In genomic region chr11:116431428-116432077, GRCm38 (mm10) we compare ENCODE assay signal across 12 mouse cellular contexts. TPM values are rescaled to one million over a fixed set of nuclear protein-coding genes. Genes with fewer than 3 reads are reported as not detected.
A peak's percentile ranks its signal among the peaks of the same experiment; 100 is the strongest.
DNase-seq lines count a peak whose midpoint lies in the region; ATAC-seq lines count a peak whose summit lies in the region.
"Had no signal": no experiment of that assay in that cellular context is flagged by ENCODE, and none has a peak within 500 bp of the region (broad histone marks: within the 10 kb centered on the region; RNA-seq: fewer than 3 reads in every experiment).

No protein-coding gene starts in this region.

- H3K27ac ChIP-seq in forebrain, embryonic 13.5 days = no peak overlapping the region
- H3K27ac ChIP-seq in forebrain, embryonic 16.5 days (ENCODE audit: low read length) = no peak overlapping the region
- no peak overlapping the region for H3K27ac ChIP-seq in limb, embryonic 13.5 days
- H3K27ac ChIP-seq: left cerebral cortex, adult 2 months had no signal

- no peak overlapping the region for H3K4me3 ChIP-seq in forebrain, embryonic 13.5 days
- no peak overlapping the region for H3K4me3 ChIP-seq in forebrain, embryonic 16.5 days (replicated peaks; ENCODE audit: low read length)
- no peak overlapping the region for H3K4me3 ChIP-seq in limb, embryonic 13.5 days
- H3K4me3 ChIP-seq: left cerebral cortex, adult 2 months had no signal

- DNase-seq in urinary bladder, postnatal 36 days (ENCODE audit: low spot score in 2 of 2) = peak; percentile 53 to 58
- no peak for DNase-seq in urinary bladder, adult 2 months (ENCODE audit: low spot score)
- DNase-seq in cerebellum, postnatal 14 days = no peak
- DNase-seq: adrenal gland, postnatal 10 days; gastrocnemius, postnatal 25 days had no signal

- peaks cover 26% of the 10 kb centered on the region for H3K4me1 ChIP-seq in forebrain, embryonic 13.5 days
- H3K4me1 ChIP-seq in forebrain, embryonic 16.5 days (replicated peaks; ENCODE audit: control insufficient read depth, insufficient read depth, low read length) = peaks cover 18% of the 10 kb centered on the region
- peaks cover 18% of the 10 kb centered on the region for H3K4me1 ChIP-seq in limb, embryonic 13.5 days

- H3K27me3 ChIP-seq in forebrain, embryonic 13.5 days = peaks cover 9% of the 10 kb centered on the region; the same call in 1 of the 2 replicates
- peaks cover 4% of the 10 kb centered on the region; the same call in 1 of the 2 replicates for H3K27me3 ChIP-seq in forebrain, embryonic 16.5 days (replicated peaks; ENCODE audit: control insufficient read depth, insufficient read depth, low read length)
- no peaks in the 10 kb centered on the region for H3K27me3 ChIP-seq in limb, embryonic 13.5 days

- peaks cover 9% of the 10 kb centered on the region for H3K36me3 ChIP-seq in forebrain, embryonic 13.5 days (ENCODE audit: poor library complexity, severe bottlenecking)
- no peaks in the 10 kb centered on the region for H3K36me3 ChIP-seq in forebrain, embryonic 16.5 days (ENCODE audit: control insufficient read depth, insufficient read depth)
- H3K36me3 ChIP-seq in limb, embryonic 13.5 days = peaks cover 7% of the 10 kb centered on the region

- no peaks in the 10 kb centered on the region for H3K9me3 ChIP-seq in forebrain, embryonic 13.5 days (replicated peaks)
- H3K9me3 ChIP-seq in forebrain, embryonic 16.5 days (ENCODE audit: control insufficient read depth, low read length) = no peaks in the 10 kb centered on the region
- no peaks in the 10 kb centered on the region for H3K9me3 ChIP-seq in limb, embryonic 13.5 days

- 45% methylated on average over 11 of the region's 11 CpGs for WGBS in forebrain, embryonic 13.5 days
- WGBS in forebrain, embryonic 16.5 days = 46% methylated on average over 11 of the region's 11 CpGs
- WGBS in limb, embryonic 13.5 days = 54% methylated on average over 11 of the region's 11 CpGs

- ATAC-seq in forebrain, embryonic 13.5 days = no peak
- no peak for ATAC-seq in forebrain, embryonic 16.5 days
- no peak for ATAC-seq in limb, embryonic 13.5 days (ENCODE audit: low FRiP score, low read depth)
- ATAC-seq in megakaryocyte, adult 5-6 weeks (ENCODE audit: poor library complexity, severe bottlenecking) = no peak
- ATAC-seq in monocyte, adult 5-6 weeks (replicated peaks; ENCODE audit: insufficient number of reproducible peaks, low FRiP score, low TSS enrichment, poor library complexity, severe bottlenecking) = no peak

- no peak overlapping the region; the same call in 1 of the 2 replicates for H3K9ac ChIP-seq in forebrain, embryonic 13.5 days
- H3K9ac ChIP-seq in forebrain, embryonic 16.5 days (replicated peaks; ENCODE audit: low read depth, low read length) = no peak overlapping the region
- H3K9ac ChIP-seq in limb, embryonic 13.5 days = no peak overlapping the region

- peak overlapping the region; percentile 25; the same call in 1 of the 2 replicates for H3K4me2 ChIP-seq in forebrain, embryonic 13.5 days
- H3K4me2 ChIP-seq in forebrain, embryonic 16.5 days (ENCODE audit: low read length) = no peak overlapping the region
- peak overlapping the region; percentile 9; the same call in 1 of the 2 replicates for H3K4me2 ChIP-seq in limb, embryonic 13.5 days (replicated peaks)

RNA-seq across cellular contexts. Expression of gene Ubald2, which starts 2.3 kb away (rescaled TPM):
- polyA plus RNA-seq in forebrain, embryonic 13.5 days (2015; fragmentation: Nextera tagmentation; extraction: Ambion mirVana) = 45.5 and 58.2 TPM in 2 replicates
- polyA plus RNA-seq in forebrain, embryonic 16.5 days (2015; fragmentation: Nextera tagmentation; extraction: Ambion mirVana) = 45.1 and 53.4 TPM in 2 replicates
- polyA plus RNA-seq in urinary bladder, adult 2 months (2012; rRNA removed) = 89.8 and 104 TPM in 2 replicates
- polyA plus RNA-seq in limb, embryonic 13.5 days (2015; fragmentation: Nextera tagmentation; extraction: Ambion mirVana) = 28.2 and 30.2 TPM in 2 replicates
- total RNA-seq in megakaryocyte, adult 5-6 weeks (2015) = 94.1 and 112 TPM in 2 replicates
- 58.4 and 64.0 TPM in 2 replicates for total RNA-seq in megakaryocyte, adult 5-6 weeks (2017)
- 55.7 to 125 TPM (median 100.0 TPM) in 3 replicates for total RNA-seq in monocyte, adult 5-6 weeks (2017)

RNA-seq across cellular contexts. Expression of gene Rnf157, which starts 18.7 kb away (rescaled TPM):
- polyA plus RNA-seq in forebrain, embryonic 13.5 days (2015; fragmentation: Nextera tagmentation; extraction: Ambion mirVana) = 18.1 and 20.6 TPM in 2 replicates
- 37.4 and 40.7 TPM in 2 replicates for polyA plus RNA-seq in forebrain, embryonic 16.5 days (2015; fragmentation: Nextera tagmentation; extraction: Ambion mirVana)
- polyA plus RNA-seq in urinary bladder, adult 2 months (2012; rRNA removed) = 5.0 and 8.3 TPM in 2 replicates
- 18.6 and 18.7 TPM in 2 replicates for polyA plus RNA-seq in limb, embryonic 13.5 days (2015; fragmentation: Nextera tagmentation; extraction: Ambion mirVana)
- 6.2 and 7.0 TPM in 2 replicates for total RNA-seq in megakaryocyte, adult 5-6 weeks (2015)
- total RNA-seq in megakaryocyte, adult 5-6 weeks (2017) = 5.7 and 7.1 TPM in 2 replicates
- 8.3 to 42.3 TPM (median 19.1 TPM) in 3 replicates for total RNA-seq in monocyte, adult 5-6 weeks (2017)

RNA-seq across cellular contexts. Expression of gene Qrich2, which starts 34.5 kb away (rescaled TPM):
- polyA plus RNA-seq in forebrain, embryonic 13.5 days (2015; fragmentation: Nextera tagmentation; extraction: Ambion mirVana) = 0.09 TPM in 1 of 2 replicates, not detected in the other
- 0.09 TPM in 1 of 2 replicates, not detected in the other for polyA plus RNA-seq in forebrain, embryonic 16.5 days (2015; fragmentation: Nextera tagmentation; extraction: Ambion mirVana)
- 0.06 and 0.12 TPM in 2 replicates for polyA plus RNA-seq in urinary bladder, adult 2 months (2012; rRNA removed)
- 0.17 and 0.24 TPM in 2 replicates for polyA plus RNA-seq in limb, embryonic 13.5 days (2015; fragmentation: Nextera tagmentation; extraction: Ambion mirVana)
- total RNA-seq in megakaryocyte, adult 5-6 weeks (2015) = not detected in 2 replicates
- total RNA-seq in megakaryocyte, adult 5-6 weeks (2017) = 0.18 and 0.65 TPM in 2 replicates
- 0.85 to 0.95 TPM in 2 of 3 replicates, not detected in the other for total RNA-seq in monocyte, adult 5-6 weeks (2017)
- total RNA-seq: adrenal gland, postnatal 10 days; common myeloid progenitor, adult 5-6 weeks; gastrocnemius, postnatal 25 days had no signal

Comparison
In these comparisons a context has a peak if more than half of its experiments do, and no peak if none do; other contexts are left out.
1. DNase-seq: peak in urinary bladder, postnatal 36 days (2 of 2); none in urinary bladder, adult 2 months (single experiment) and cerebellum, postnatal 14 days (0 of 2).